Mouse (Mus musculus) embryonic facial prominence, embryonic 15.5 days (tissue): ENCODE measurements at regions not wholly inside any gene's neighbourhood (a gene's known extent, or its start where the extent isn't known, plus 50 kb on each side); places are given as distances from the start of the nearest gene placed in this dataset.

ENCODE experiments used
- ATAC-seq: fragments of 200-750 bp; cut with Nextera tagmentation; 2 replicates; pipeline ENCODE4 v1.8.0; 2017; ENCODE audit warnings: low read depth, moderate TSS enrichment; ENCODE audit not compliant: insufficient number of reproducible peaks, low FRiP score, low TSS enrichment
- H3K27ac ChIP-seq: fragments of 300-500 bp; sonication (generic); replicated peaks from 2 replicates; pipeline ENCODE4 v1.5.1; 2015; ENCODE audit warnings: mild to moderate bottlenecking, inconsistent platforms
- H3K27me3 ChIP-seq: fragments of 300-500 bp; sonication (generic); 2 replicates; pipeline ENCODE4 v1.6.1; 2015; ENCODE audit warnings: inconsistent platforms
- H3K36me3 ChIP-seq: fragments of 300-500 bp; sonication (generic); 2 replicates; pipeline ENCODE4 v1.6.1; 2015; ENCODE audit warnings: mild to moderate bottlenecking, inconsistent platforms
- H3K4me1 ChIP-seq: fragments of 300-500 bp; sonication (generic); 2 replicates; pipeline ENCODE4 v1.6.1; 2015; ENCODE audit warnings: inconsistent platforms
- H3K4me2 ChIP-seq: fragments of 300-500 bp; sonication (generic); replicated peaks from 2 replicates; pipeline ENCODE4 v1.6.1; 2015; ENCODE audit warnings: mild to moderate bottlenecking, inconsistent platforms
- H3K4me3 ChIP-seq: fragments of 300-500 bp; sonication (generic); replicated peaks from 2 replicates; pipeline ENCODE4 v1.5.1; 2015; ENCODE audit warnings: mild to moderate bottlenecking, inconsistent platforms
- H3K9ac ChIP-seq: fragments of 300-500 bp; sonication (generic); 2 replicates; pipeline ENCODE4 v1.6.1; 2015; ENCODE audit warnings: inconsistent platforms
- H3K9me3 ChIP-seq: fragments of 300-500 bp; sonication (generic); replicated peaks from 2 replicates; pipeline ENCODE4 v1.6.1; 2016; ENCODE audit warnings: inconsistent platforms
- WGBS: fragments of 180-500 bp; shearing (Covaris S2); methylation state at CpG from one replicate; pipeline ENCODE4 v1.1.7; 2015; 5-methylcytosine and 5-hydroxymethylcytosine counted together

DNA sequence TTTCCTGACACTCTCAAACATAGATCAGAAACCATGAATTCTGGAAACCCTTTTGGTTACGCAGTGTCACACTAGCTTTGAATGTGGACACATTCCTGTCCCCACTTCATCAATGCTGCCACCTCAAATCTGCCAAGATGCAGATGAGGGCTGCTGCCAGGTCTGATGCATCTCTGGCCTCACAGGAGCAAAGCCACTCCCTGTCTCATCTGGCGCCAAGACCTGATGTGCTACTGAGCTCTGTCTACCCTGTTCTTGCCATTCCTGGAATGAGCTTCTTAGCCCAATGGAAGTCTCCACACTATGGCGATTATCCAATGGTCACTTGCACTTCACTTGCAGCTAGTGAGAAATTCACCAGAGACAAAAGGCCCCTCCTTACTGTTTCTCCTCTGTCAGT, 78.0 kb upstream of the Rarb start:
- Histone ChIP-seq H3K36me3 (no peaks in the 10 kb centered on the region), H3K27me3 (no peaks in the 10 kb centered on the region), H3K4me1 (peaks cover 15% of the 10 kb centered on the region), H3K27ac (no peak overlapping the region), H3K4me2 (no peak overlapping the region), H3K9me3 (no peaks in the 10 kb centered on the region), H3K4me3 (no peak overlapping the region), H3K9ac (no peak overlapping the region)
- no peak for ATAC-seq
- WGBS, result 80% methylated on average over 3 of the region's 3 CpGs

DNA sequence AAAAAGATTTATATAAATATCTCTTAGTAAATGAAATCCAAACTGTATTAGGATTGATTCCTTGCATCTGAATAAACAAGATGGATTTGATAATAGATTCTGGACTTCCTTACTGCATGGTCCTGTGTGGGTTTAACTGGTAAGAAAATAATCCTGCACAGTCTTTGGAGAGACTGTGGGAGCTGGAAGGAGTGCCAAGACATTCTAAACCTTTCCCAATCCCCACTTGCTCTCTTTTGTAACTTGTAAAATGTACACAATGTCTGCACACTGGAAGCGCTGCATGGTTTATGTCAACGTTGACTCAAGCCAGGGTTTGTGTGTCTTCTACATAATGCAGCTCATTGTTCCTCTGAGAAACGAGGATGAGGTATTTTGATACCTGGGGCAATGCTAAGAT, 62.3 kb upstream of the Rarb start:
- no peak overlapping the region for H3K4me3 ChIP-seq
- H3K4me2 ChIP-seq, result no peak overlapping the region
- no peak; the same call in 1 of the 2 replicates for ATAC-seq
- no peak overlapping the region for H3K9ac ChIP-seq
- H3K9me3 ChIP-seq, result no peaks in the 10 kb centered on the region
- no peak overlapping the region for H3K27ac ChIP-seq
- no peaks in the 10 kb centered on the region for H3K4me1 ChIP-seq
- no peaks in the 10 kb centered on the region for H3K36me3 ChIP-seq
- WGBS, result 20% methylated on average over 3 of the region's 3 CpGs
- H3K27me3 ChIP-seq, result no peaks in the 10 kb centered on the region

- H3K9me3 ChIP-seq, result no peaks in the 10 kb centered on the region
- H3K27me3 ChIP-seq, result no peaks in the 10 kb centered on the region
- H3K4me2 ChIP-seq, result no peak overlapping the region
- 94% methylated on average over 2 of the region's 2 CpGs for WGBS
- H3K4me3 ChIP-seq, result no peak overlapping the region
- no peak overlapping the region for H3K9ac ChIP-seq
- H3K27ac ChIP-seq, result no peak overlapping the region
- no peaks in the 10 kb centered on the region for H3K4me1 ChIP-seq
- H3K36me3 ChIP-seq, result no peaks in the 10 kb centered on the region
- ATAC-seq, result no peak
Measured at GRCm38 (mm10) chr14:16869221-16869620, 50.3 kb upstream of the Rarb start.
